Mouse (Mus musculus) regulatory T cell (primary cell): Measurements from ENCODE around the gene 2200002D01Rik.

ENCODE experiments used
- in situ Hi-C: fragments of 300-600 bp; cut with MboI, MseI; formaldehyde crosslinking; loops from one replicate; pipeline ENCODE4 v1.15.1; 2025; ENCODE audit warnings: high pct_unique_total_duplicates

The 2200002D01Rik gene

DNA sequence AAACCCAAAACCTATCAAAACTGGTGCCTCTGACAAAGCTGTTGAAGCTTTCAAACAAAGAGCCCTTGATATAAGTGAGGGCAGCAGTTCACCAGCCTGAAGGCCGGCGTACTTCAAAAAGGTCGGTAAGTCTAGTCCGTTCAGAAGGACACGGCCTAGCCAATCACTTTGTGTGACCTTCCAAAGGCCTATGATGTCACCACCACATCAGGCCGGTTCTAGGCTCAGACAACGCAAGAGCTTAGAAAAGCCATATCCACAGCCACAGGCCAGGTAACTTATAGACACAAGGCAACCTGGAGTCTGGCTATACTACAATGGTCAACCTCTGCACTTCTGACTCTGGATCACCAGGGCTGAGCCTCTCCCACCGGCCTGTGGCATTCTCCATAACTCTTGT is 31.7 kb upstream of the 2200002D01Rik start:
- in situ Hi-C loops: no loop called here

DNA sequence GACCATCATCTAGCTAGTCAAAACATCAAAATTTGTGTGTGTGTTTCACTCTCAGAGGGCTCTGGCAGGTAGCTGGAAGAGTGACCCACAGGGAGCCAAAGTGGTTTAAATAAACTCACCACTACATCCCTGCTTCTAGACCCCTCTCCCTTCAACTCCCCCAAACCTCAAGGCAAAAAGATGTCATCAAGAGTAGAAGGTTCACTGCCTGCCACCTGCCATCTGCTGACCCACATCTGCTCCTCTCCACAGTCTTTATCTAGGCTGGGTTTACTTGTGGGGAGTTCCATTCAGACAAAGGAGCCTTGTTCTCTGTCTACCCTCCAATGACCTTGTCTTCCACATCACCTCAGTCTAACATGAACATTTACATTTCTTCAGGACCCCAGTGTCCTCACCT is 31.0 kb upstream of the 2200002D01Rik start:
- in situ Hi-C loops: no loop called here

DNA sequence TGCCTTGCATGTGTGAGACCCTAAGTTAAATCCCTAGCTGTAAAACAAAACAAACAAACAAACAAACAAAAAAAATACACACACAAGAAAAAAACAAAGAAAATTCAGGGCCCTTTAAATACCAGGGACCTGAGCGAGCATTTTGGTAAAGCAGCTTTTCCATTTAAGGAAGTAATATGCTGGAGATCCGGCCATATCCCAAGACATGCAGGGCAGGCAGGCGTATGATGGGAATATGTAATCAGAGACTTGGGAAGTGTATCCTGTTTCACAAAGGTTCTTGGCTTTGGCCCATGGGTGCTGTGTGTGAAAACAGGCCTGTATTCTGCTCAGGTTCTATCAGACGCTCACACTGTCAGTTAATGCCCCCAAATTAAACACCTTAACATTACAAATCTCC is 29.2 kb upstream of the 2200002D01Rik start:
- in situ Hi-C loops: no loop called here

DNA sequence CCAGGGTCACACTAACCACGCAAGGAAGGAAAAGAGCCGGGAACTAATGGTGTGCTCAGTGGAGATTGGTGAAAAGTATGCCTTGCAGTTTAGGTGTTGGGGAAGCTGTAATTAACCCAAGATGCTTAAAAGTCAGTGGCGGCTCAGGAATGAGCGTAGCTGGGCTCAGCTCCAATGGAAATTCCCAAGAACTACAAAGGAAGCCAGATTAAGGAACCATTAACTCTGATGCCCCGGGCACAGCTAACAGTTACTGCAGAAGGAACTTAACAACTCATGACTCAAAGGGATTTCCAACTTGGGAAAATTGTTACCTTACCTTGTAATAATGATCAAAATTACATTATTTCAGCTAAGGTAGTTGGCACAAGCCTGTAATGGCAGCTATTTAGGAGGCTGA is 28.4 kb upstream of the 2200002D01Rik start:
- in situ Hi-C loops: no loop called here

DNA sequence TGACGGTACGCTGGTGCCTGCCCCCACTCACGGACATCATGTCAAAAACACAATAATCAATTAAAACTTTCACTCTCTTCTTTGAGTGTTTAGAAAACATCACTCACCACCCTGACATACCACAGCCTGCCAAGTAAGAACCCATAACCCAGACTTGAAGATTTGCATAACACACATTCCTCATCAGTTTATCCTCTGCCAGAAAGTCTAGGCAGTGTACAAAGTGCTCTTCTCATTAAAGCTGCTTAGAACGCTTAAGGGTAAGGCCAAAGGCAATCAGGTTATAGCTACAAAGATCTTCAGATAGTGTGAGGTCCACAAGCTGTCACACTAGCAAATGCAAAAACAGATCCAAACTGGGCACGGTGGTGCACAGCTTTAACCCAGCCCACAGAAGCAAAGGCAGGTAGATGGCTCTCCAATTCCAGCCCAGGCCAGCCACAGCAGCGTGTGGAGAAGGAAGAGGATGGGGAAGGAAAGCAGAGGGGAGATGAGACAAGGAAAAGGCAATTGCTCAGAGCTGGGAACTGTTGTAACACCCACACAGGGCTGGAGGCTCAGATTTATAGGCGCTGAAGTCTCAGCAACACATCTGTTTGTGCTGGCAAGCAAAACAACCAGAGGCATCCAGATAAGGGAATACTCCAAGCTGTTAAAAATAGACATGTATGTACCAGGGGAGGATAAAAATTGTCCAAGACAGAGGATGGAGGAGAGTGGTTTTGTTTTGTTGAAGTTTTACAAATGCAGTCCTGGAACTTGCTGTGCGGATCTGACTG is 23.6 kb upstream of the 2200002D01Rik start:
- in situ Hi-C loops: no loop called here

DNA sequence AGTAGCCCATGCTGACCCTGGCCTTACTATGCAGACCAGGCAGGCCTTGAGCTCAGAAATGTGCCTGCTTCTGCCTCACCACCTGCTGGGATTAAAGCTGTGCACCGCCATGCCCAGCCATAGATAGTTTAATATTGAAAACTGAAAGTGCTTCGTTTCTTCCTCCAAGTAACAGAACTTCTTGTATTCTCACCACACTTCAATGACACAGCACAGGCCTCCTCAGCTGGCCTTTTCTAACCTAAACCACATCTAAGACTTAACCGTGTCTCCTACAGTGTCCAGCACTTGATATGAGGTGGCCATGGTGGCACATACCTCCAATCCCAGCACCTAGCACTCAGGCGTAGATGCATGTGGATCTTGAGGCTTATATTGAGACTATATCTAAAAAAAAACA is 22.2 kb upstream of the 2200002D01Rik start:
- in situ Hi-C loops: no loop called here

DNA sequence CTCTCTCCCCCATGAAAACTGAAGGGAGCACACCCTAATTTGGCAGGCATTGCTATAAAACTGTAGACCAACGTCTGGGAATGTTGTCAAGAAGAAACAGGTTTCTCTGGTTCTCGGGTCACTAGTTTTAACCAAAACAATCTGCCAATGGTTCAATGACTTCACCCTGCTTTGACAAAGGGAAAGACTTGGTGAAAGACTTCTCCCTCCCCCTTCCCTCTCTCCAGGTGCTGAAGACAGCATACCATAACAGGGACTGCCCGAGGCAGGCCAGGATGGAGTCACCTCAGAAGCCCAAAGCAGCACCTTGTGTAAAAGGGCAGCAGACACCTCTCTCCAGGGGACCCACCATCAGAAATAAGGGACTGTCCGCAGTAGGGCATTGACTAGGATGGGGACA is 18.7 kb upstream of the 2200002D01Rik start:
- in situ Hi-C loops: no loop called here

DNA sequence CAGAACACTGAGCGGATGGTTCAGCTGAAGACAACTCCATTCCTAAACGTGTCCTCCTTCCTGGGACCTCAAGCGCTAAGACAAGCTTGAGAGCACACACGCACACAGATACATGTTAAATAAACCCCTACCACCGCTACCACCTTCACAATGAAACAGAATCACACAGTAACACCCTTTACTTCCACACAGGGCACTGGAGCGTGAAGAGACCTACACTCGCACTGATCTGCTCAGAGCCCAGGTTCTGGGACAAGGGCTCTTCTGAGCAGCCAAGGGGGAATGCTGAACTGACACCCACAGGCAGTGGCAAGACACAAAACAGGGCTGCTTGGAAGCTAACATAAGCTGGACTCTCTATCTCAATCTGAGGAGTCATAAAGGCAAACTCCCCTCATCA is 17.4 kb upstream of the 2200002D01Rik start:
- in situ Hi-C loops: no loop called here

DNA sequence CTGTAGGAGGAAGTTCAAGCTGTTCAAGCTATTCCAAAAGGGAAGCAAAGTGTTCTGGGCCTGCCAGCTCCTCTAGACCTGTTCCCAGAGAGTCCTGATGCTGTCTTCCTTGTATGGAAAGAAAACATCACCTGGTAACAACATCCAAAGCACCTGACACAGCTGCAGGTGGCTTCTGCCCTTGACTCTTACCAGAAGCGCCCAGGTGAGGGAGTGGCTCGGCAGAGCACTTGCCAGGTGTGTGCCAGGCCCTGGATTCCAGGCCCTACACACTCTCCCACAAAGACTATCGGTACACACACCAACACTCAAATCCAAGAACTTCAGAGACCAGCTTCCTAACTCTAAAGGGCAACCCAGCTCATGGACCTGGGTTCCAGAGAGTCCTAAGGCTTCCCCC is 15.6 kb upstream of the 2200002D01Rik start:
- in situ Hi-C loops: no loop called here

DNA sequence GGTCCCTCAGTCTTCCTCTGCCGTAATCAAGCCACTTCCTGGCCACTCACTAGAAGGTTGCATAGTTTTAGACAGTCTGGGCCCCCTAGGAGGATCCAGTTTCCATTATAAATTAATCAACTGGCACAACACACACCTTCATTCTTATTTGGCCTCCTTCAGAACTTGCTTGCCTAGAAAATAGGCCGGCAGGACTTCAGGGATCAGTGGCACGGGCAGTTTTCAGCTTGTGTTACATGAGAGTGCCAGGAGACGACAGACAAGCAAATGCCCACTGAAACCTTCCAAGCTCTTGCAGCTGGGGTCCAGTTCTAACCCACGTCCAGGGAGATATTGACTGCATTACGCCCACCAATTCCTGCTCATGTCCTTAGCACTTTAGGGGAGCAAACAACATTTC is 13.9 kb upstream of the 2200002D01Rik start:
- in situ Hi-C loops: no loop called here

DNA sequence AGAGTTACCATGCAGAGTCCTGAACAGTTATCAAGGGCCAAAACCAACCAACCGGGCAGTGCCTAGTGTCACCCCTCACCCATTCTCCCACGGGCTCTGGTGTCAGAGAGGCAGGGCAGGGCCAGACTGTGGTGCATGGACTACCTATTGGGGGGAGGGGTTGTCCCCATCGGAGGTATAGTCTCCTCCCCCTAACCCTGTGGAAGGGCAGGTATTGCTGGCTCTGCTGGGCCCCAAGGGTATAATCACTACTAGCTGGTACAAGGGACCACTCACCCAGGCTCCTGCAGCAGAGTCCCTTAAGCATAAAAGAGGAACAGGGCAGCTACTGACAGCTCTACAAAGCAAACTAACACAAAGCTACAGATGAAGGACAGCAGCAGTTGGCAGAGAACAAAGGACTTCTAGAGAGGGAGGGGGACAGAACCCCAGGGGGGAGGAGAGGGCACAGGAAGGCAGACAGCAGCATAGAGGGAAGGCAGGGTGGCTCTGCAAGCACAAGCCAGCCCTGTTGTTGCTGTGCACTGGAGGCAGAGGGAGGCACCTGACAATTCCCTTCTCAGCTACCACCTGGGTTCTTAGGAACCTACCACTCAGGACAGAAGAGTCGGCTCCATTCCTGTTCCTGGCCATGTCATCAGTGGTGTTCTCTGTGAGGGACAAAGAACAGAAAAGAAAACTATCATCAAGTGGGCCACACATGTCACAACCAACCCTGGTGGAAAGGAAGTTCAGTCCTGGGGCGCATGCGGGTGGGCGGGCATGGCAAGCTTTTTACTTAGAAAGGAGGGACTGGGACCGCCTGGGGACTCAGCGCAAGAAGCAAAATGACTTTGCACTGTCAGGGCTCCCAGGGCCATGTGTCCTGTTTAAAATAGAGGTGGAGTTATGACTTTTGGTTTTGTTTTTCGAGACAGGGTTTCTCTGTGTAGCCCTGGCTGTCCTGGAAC is 11.8 kb upstream of the 2200002D01Rik start:
- in situ Hi-C loops: no loop called here

DNA sequence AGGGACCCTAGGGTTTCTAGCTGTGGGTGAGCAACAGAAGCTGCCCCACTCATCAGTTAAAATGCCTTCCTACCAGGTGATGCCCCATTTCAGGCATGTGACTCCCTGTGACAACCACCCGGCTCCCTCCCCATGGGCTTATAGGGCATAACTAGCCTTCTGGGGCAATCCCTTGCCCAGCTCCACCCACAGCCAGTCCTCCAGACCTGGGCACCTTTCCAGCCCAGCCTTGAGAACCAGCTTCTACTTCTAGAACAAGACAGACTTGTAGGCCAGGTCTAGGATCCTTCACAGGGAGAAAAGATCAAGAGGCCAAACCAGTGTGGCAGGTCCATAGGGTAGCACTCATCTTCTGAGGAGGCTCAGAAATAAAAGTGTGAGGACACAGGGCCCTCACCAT is 9.1 kb upstream of the 2200002D01Rik start:
- in situ Hi-C loops: no loop called here

DNA sequence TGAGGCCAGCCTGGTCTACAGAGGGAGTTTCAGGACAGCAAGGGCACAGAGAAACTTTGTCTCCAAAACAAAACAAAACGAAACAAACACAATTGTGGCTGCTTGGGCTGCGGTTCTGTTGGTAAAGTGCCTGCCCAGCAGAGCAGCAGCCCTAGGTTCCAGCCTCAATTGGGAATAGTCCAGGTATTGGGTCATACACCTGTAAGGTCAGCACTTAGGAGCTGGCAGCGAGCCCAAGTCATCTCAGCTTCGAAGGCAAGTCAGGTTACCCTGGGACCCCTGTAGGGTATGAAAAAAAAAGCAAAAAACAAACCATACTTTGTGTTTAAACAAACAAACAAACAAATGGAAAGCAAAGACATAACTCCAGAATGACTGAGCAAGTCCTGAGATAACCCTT is 7.6 kb upstream of the 2200002D01Rik start:
- in situ Hi-C loops: no loop called here

DNA sequence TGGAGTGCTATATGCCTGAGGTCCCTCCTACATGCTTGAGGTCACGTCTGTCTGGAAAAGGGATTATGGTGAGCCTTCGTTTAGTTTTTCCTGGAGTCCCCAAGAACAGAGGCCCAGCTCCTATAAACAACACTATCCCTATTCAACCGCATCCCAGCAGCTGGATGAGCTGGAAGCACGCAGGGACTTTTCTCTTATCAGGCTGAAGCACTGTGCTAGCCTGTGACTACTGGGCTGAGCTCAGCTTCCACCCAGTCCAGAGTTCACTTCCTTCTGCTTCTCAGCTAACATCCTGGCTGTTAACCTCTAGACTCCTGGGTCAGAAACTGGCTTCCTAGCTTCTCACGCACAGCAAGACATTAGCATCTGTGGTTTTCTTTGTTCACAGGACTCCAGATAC is 5.6 kb upstream of the 2200002D01Rik start:
- in situ Hi-C loops: no loop called here

DNA sequence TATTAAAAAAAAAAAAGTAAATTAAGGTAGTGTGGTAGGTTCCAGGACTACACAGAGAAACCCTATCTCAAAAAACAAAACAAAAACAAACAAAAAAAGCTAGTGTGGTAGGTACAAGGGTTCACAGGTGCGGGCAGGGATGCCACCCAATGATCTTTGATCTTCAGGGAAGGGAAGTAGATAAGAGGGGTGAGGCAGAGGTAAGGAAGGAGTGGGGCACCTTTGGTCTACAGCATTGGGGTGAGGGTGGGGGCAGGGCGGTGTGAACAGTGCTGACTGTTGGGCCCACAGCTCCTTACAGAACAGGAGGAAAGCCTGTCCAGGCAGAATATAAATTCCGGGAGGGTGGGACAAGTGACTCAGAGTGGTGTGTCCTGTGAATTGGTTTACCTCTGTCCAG is 2.9 kb upstream of the 2200002D01Rik start:
- in situ Hi-C loops: no loop called here

DNA sequence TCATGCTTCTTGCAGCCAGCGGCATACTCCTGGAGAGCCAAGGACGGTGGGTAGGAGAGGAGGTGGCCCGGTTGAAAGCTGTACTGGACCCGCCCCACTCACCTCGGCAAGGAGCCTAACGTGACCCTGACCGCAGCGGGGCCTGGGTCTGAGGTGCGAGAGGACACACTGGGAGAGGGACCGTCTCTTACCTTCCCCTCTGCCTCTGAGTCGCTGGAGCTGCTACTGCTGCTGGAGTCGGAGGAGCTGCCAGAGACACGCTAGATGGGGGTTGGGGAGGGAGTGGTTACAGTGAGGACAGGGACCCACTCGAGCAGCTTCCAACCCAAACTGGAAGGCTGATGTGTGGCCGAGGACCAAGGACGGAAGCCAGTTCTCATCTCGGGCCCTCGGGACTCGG is 560 bp downstream of the 2200002D01Rik start:
- in situ Hi-C loops: no loop called here

DNA sequence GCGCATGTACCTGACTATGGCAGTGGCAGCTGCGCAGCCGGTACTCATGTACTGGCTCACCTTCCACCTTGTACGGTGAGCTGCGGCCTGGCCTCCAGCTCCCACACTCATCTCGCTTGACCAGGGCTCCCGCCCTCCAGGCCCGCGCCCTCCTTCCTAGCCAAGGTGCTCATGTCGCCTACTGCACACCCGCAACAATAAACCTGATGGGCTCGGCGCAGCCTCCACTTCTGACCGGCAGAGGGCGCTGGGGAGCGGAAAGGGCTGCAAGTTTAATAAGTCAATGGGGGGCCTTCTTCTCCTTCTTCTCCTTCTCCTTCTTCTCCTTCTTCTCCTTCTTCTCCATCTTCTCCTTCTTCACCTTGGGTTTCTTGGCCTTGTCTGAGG is 959 bp downstream of the 2200002D01Rik start:
- in situ Hi-C loops: no loop called here

DNA sequence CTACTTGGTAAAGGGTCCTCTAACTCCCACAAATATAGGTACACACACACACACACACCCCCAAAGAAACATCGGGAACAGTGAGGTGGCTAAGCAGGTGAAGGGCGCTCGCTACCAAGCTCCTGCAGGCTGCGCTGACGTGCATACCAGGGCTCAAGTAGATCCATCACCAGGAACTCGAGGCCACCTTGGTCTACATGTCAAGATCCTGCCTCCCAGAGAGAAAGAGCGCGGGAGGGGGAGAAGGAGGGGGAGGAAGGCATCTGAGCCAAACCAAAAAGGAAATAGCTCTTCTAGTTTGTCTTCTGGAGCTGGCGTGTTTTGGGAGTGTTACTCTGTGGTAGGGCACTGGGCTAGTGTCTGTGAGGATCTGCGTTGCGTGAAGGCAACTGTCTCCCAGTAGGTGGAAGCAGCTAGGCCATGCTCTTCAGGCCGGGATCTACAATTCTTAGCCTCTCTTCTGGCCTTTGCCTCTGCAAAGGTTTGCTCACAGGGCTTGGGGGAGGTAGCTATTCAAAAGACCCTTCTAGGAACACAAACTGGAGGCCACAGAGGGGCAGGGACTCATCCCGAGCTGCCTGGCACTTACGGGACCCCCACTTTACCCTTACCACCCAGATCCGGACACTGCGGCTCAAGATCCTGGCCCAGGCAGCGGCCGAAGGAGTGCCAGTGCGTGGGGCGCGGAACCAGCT is 1.5 kb downstream of the 2200002D01Rik start:
- in situ Hi-C loops: no loop called here

DNA sequence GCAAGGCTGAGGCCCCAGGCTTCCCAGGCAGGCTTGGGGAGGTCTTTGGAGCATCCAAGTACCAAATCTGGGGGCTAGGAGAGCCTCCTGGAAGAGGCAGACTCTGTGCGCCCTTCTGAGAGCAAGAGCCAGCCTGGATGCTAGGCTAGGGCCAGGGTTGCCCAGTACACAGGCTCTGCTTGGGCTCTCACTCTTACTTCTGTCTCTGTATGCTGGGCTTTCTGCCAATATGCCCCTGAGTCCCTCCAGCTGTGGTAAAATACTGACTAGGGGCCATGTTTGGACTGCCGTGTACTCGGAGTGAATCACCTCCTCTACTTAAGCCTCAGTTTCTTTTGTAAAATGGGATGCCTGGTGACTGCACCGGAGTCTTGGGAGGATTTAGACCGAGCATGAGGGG is 2.3 kb downstream of the 2200002D01Rik start:
- in situ Hi-C loops: no loop called here

DNA sequence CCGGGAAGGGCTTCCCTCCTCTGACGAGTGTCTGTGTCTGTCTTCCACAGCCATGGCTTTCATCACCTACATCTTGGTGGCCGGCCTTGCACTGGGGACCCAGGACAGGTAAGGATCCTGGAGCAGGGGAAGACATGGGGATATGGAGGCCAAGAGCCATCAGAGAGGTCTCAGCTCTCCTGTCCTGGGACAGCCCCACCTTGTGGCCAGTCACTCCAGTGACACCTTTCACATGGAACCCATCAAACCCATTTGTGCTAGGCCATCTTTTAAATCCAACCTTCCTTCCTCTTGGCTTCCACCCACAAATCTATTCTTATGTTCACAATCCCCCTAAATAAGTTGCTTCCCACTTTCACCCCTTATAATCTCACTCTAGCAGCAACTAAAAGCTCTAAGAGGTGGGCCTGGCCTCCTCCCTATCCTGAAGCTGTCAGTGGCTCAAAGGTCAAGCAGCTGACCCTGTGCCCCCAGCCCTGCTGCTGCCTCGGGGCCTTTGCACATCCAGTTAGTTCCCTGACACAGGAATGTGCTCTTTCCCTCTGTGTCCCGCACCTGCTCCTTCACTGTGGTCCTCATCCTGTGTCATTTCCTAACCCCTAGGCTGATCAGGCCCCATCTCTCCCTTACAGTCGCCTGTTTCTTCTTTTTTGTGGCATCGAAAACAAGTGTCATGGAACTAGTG is 3.4 kb downstream of the 2200002D01Rik start:
- in situ Hi-C loops: loop anchor here (5.0 kb wide), 1 partner anchor 47 kb away; no protein-coding TSS in a partner anchor
